Mouse (Mus musculus) regulatory T cell (primary cell): ENCODE measurements around the gene Speer4f2.

ENCODE experiments used
- in situ Hi-C: fragments of 300-600 bp; cut with MboI, MseI; formaldehyde crosslinking; loops from one replicate; pipeline ENCODE4 v1.15.1; 2025; ENCODE audit warnings: high pct_unique_total_duplicates

Speer4f2 gene

GRCm38 (mm10) chr5:17372880-17373279, at the start of gene Speer4f2:
Gene Speer4f2, plus strand, starts transcription at chr5:17373180.
- in situ Hi-C loops, result loop anchor here (25.0 kb wide), 1 partner anchor 1689 kb away; no protein-coding TSS in a partner anchor

- in situ Hi-C loops, result no loop called here
Measured at GRCm38 (mm10) chr5:17328946-17329566, 43.9 kb upstream of the Speer4f2 start.

DNA sequence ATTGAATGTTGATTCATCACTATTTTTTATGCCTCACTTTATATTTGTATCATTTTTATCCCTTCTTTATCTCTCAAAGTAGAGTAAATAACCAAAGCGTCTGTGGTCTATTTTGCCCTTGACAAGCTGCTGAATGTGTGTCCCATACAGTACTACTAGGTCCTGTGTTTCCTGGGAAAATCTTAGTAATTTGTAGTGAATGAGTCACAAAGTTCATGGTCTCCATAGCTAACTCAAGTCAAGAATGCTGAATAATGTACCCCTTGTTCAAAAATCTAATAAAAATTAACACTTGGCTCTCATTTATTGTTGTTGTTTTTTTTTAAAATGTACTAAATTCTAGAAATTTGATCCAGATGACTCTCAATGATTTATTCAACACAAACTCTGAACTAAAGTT, 38.1 kb upstream of the Speer4f2 start:
- in situ Hi-C loops, result no loop called here

- in situ Hi-C loops, result loop anchor here (10.0 kb wide), 1 partner anchor 729 kb away; no protein-coding TSS in a partner anchor
Measured at GRCm38 (mm10) chr5:17345741-17346140, 27.2 kb upstream of the Speer4f2 start.

GRCm38 (mm10) chr5:17359394-17359999, 13.5 kb upstream of the Speer4f2 start:
- in situ Hi-C loops, result loop anchor here (25.0 kb wide), 1 partner anchor 1703 kb away; no protein-coding TSS in a partner anchor

- in situ Hi-C loops, result no loop called here
Measured at GRCm38 (mm10) chr5:17389926-17390325, 16.9 kb downstream of the Speer4f2 start.

DNA sequence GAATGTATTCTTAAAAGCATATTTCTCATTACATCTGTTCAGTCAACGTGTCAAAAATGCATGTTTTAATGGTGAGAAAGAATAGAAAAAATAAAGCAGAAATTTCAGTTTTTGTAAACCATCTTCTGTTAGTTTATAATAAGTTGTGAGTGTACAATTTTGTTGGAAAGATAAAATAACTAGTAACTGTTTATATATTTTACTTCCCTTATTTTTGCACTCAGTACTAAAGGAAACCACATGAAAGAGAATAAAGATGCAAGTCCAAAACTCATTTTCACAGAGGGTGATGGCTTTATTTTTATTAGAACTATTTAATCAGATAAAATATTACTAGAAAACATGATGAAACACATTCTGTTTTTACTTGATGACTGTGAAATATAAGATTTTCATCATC, 18.2 kb downstream of the Speer4f2 start:
- in situ Hi-C loops, result no loop called here

DNA sequence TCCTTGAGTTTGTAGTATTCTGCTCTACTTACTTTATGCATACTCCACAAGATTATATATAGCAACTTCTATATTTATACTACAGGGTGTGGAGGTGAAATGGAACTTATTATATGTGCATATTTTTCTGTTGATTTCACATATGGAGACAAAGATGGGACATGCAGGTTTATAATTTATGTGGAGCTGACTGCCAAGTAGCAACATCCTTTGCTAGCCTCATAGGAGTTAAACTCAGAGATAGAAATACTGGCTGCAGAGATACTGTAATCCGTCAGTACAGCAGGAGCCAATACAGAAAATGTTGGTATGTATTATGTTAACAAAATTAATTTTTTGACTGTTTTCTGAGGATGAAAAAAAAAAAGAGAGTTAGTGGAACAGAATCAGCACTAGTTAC, 27.6 kb downstream of the Speer4f2 start:
- in situ Hi-C loops, result no loop called here

DNA sequence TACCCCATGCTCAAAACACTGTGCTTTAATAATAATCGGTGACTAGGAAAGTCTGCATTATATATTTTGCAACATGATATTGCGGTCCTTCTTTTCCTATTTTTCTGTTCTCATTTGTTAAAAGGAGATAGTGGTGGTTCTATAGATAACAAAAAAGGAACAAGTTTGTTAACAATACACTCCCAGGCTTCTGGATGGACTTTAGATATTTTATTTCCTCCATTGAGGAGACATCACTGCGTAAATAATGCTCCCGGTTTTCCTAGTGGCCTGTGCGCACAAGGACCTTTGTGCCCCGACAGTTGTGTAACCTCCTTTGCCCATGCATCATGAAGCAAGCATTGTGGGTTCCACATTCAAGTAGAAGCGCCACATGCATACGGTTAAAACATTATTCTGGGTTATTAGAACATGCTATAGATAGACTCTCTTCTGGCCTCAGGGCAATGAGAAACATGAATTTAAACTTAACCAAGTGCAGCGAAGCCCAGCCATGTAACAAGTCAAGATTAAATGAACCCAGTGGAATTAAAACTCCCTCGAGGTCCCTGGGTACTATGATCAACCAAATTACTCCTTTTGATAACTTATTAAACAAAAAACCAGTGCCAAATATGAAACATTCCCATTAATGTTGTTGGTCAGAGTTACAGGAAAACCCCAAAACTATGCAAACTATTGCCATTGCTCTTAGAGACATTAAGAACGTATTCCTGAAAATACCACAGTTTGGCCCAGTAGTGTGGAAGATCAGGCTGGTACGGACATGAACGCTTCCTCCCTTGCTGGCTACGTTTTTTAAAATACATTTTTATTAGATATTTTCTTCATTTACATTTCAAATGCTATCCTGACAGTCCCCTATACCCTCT, 28.5 kb downstream of the Speer4f2 start:
- in situ Hi-C loops, result no loop called here

- in situ Hi-C loops, result no loop called here
Measured at GRCm38 (mm10) chr5:17402330-17403125, 29.5 kb downstream of the Speer4f2 start.

GRCm38 (mm10) chr5:17403584-17403983, 30.6 kb downstream of the Speer4f2 start:
- in situ Hi-C loops, result no loop called here

- in situ Hi-C loops, result no loop called here
Measured at GRCm38 (mm10) chr5:17408924-17409660, 36.1 kb downstream of the Speer4f2 start.

DNA sequence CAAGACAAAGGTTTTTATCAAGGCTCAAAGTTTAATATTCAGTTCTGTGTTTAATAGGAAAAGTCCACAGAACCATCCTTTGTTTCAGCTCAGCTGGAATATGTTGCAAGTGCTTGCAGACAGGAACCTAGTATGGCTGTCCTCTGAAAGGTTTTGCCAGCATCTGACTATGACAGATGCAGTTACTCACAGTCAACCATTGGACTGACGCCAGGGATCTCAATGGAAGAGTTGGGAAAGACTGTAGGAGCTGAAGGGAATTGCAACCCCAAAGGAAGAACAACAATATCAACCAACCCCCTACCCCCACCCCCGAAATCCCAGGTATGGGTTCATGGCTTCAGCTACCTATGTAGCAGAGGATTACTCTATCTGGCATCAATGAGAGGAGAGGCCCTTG, 44.2 kb downstream of the Speer4f2 start:
- in situ Hi-C loops, result no loop called here

GRCm38 (mm10) chr5:17419215-17419820, 46.3 kb downstream of the Speer4f2 start:
- in situ Hi-C loops, result no loop called here

- in situ Hi-C loops, result no loop called here
Measured at GRCm38 (mm10) chr5:17419921-17420320, 46.9 kb downstream of the Speer4f2 start.

DNA sequence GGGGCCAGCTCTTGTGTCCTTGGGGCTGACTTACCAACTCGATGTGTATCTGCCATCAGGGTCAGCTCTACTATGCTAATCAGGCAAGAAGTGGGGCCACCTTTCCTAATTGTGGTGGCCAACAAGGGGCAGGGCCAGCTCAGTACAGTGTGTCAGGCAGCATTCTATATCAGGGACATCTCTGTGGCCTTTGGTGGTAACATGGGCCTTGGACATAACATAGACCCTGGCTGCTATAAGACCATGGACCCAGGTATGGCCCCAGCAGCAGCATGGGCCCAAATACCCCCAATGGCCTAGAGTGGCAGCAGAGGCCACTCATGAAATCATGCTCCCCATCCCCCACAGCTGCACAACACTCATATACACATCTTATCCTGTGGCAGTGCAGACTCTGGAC, 49.2 kb downstream of the Speer4f2 start:
- in situ Hi-C loops, result no loop called here

DNA sequence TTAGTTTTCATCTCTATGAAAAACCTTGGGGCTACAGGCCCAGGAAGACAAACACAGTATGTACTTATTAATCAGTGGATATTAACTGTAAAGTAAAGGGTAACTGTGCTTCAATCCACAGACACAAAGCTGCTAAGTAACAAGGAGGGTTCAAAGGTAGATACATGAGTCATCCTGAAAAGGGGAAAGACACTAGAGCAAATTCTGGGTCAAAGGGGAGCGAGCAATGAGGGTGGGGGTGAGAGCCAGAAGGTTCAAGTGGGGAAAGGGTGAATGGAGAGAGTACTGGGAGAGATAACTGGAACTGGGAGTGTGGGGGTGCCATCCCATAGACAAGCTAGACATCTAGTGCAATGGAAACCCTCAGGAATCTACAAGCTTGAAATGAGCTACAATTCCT, 54.0 kb downstream of the Speer4f2 start:
- in situ Hi-C loops, result no loop called here
